Mouse (Mus musculus) midbrain, postnatal 0 days (tissue): ENCODE data around the gene Pithd1. TPM values are rescaled to one million over a fixed set of nuclear protein-coding genes. Genes with fewer than 3 reads are reported as not detected.
A peak's percentile ranks its signal among the peaks of the same experiment; 100 is the strongest.

Experiments
- ATAC-seq: fragments of 200-750 bp; cut with Nextera tagmentation; 2 replicates; pipeline ENCODE4 v1.8.0; 2017; ENCODE audit warnings: moderate number of reproducible peaks, mild to moderate bottlenecking, moderate TSS enrichment, moderate library complexity; ENCODE audit not compliant: low FRiP score
- DNase-seq: peaks from one replicate; pipeline ENCODE4 v3.0.0-alpha.2; 2015; ENCODE audit warnings: low spot score
- H3K27ac ChIP-seq: fragments of 300-500 bp; sonication (generic); 2 replicates; pipeline ENCODE4 v1.5.1; 2014; ENCODE audit warnings: low read depth, mild to moderate bottlenecking, low read length, mixed read lengths
- H3K27me3 ChIP-seq: fragments of 300-500 bp; sonication (generic); 2 replicates; pipeline ENCODE4 v1.6.1; 2014; ENCODE audit warnings: low read length, control low read depth, mixed read lengths; ENCODE audit not compliant: insufficient read depth
- H3K36me3 ChIP-seq: fragments of 300-500 bp; sonication (generic); 2 replicates; pipeline ENCODE4 v1.6.1; 2014; ENCODE audit warnings: low read length, control low read depth, mixed read lengths; ENCODE audit not compliant: insufficient read depth
- H3K4me1 ChIP-seq: fragments of 300-500 bp; sonication (generic); 2 replicates; pipeline ENCODE4 v1.6.1; 2014; ENCODE audit warnings: mild to moderate bottlenecking, control low read depth, antibody characterized with exemption, low read length, mixed read lengths; ENCODE audit not compliant: insufficient read depth
- H3K4me2 ChIP-seq: fragments of 300-500 bp; sonication (generic); 2 replicates; pipeline ENCODE4 v1.6.1; 2014; ENCODE audit warnings: low read depth, mild to moderate bottlenecking, low read length, mixed read lengths; ENCODE audit not compliant: poor library complexity, severe bottlenecking
- H3K4me3 ChIP-seq: fragments of 300-500 bp; sonication (generic); 2 replicates; pipeline ENCODE4 v1.5.1; 2014; ENCODE audit warnings: low read depth, mild to moderate bottlenecking, low read length, moderate library complexity
- H3K9ac ChIP-seq: fragments of 300-500 bp; sonication (generic); replicated peaks from 2 replicates; pipeline ENCODE4 v1.6.1; 2014; ENCODE audit warnings: mild to moderate bottlenecking, low read length, moderate library complexity, mixed read lengths; ENCODE audit not compliant: poor library complexity, severe bottlenecking
- H3K9me3 ChIP-seq: fragments of 300-500 bp; sonication (generic); 2 replicates; pipeline ENCODE4 v1.6.1; 2016; ENCODE audit warnings: low read length, control low read depth
- CTCF ChIP-seq: IDR thresholded peaks from 2 replicates; pipeline ENCODE4 v1.5.1; 2016; ENCODE audit warnings: antibody characterized with exemption, mild to moderate bottlenecking
- WGBS: fragments of 180-500 bp; shearing (Covaris S2); extraction: QIAGEN DNeasy Blood & Tissue Kit; methylation state at CpG from one replicate; pipeline ENCODE4 v1.1.7; 2014; 5-methylcytosine and 5-hydroxymethylcytosine counted together
- polyA plus RNA-seq: library from polyadenylated mRNA; unstranded; fragments of >200 nt; fragmentation: Nextera tagmentation; extraction: Ambion mirVana; gene quantifications from 2 replicates; pipeline ENCODE4 v1.2.1, GENCODE M21; 2015
- total RNA-seq: library from RNA; depleted of rRNA; stranded (reverse); fragments of >200 nt; gene quantifications from 2 replicates; pipeline ENCODE4 v1.2.3, GENCODE M21; 2014

The Pithd1 gene
- total and polyA plus RNA-seq, 2 experiments from 2014 or later = 61.6 to 101 TPM

DNA sequence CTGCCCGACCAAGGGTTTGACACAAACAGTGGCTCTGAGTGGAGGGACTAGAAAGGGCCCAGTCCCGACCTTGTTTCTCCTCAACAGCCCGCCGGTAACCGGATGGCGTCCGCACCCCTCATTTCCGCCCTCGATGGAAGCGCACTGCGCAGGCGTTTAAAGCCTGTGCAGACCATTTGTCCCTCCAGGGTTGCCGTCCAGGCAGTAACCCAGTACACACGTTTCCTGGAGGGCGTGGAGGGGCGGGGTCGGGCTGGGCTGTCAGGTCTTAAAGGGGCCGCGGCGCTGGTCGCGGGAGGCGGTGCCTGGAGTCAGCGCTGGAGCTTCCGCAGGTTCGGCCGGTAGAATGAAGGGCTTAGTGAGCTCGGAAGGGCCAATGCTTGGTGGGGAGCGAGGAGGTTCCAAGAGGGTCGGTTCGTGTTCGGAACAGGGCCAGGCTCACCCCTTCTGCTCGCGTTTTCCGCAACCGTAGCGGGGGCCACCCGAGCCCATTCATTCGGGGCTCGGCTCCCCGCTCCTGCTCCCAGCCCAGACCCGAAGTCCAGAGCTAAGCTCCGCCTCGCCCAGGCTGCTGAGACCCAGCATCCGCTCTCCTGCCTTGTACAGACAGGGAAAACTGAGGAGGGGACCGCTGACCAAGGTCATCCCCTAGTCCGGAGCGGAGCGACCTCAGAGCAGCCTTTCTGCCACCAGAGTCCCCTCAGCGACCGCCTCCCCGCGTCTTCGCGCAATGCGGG is 23.4 kb downstream of the Pithd1 start, which contains the start of gene Gale:
Gale (plus strand) TSS at position 271 of the 737 bp plus-strand sequence.
- ATAC-seq (peak; percentile 92), DNase-seq (peak; percentile 99)
- Histone ChIP-seq H3K4me3 (peak within 1 kb of the TSS; percentile 73), H3K4me2 (peak within 1 kb of the TSS; percentile 83), H3K9ac (peak within 1 kb of the TSS; percentile 66), H3K36me3 (peaks cover 52% of the 10 kb centered on the region), H3K27me3 (no peaks in the 10 kb centered on the region), H3K27ac (peak within 1 kb of the TSS; percentile 95), H3K4me1 (peaks cover 7% of the 10 kb centered on the region; the same call in 1 of the 2 replicates), H3K9me3 (no peaks in the 10 kb centered on the region)
- peak; percentile 10; the same call in 1 of the 2 replicates for TF ChIP-seq CTCF
- under 1% methylated on average over 54 of the region's 56 CpGs for WGBS

DNA sequence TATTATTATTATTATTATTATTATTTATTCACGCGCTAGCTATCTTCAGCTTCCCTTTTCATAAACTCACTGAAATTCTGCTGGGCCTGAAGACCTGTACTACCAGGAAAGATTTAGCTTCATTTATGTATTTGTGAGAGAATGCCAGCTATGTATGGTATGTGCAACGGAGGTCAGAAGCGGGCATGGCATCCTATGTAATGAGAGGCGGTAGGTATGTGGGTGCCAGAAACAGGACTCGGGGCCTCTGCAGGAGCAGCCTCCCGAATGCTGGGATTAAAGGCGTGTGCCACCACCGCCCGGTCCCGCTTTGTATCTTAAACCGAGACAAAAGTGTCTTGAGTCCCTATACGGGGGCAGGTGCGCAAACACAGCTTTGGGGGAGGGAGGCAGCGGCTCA is 24.1 kb downstream of the Pithd1 start:
- DNase-seq (no peak), ATAC-seq (peak; percentile 6; the same call in 1 of the 2 replicates)
- no peak for TF ChIP-seq CTCF
- H3K36me3 ChIP-seq = peaks cover 52% of the 10 kb centered on the region
- H3K4me1 ChIP-seq = peaks cover 7% of the 10 kb centered on the region; the same call in 1 of the 2 replicates
- peak overlapping the region; percentile 83 for H3K4me2 ChIP-seq
- no peaks in the 10 kb centered on the region for H3K9me3 ChIP-seq
- 7% methylated on average over 15 of the region's 15 CpGs for WGBS
- H3K4me3 ChIP-seq = peak overlapping the region; percentile 73
- peak overlapping the region; percentile 95 for H3K27ac ChIP-seq
- peak overlapping the region; percentile 66 for H3K9ac ChIP-seq
- no peaks in the 10 kb centered on the region for H3K27me3 ChIP-seq

- Histone ChIP-seq H3K9me3 (no peaks in the 10 kb centered on the region), H3K4me2 (no peak overlapping the region), H3K27ac (no peak overlapping the region), H3K36me3 (peaks cover 46% of the 10 kb centered on the region), H3K4me1 (peaks cover 7% of the 10 kb centered on the region; the same call in 1 of the 2 replicates), H3K27me3 (no peaks in the 10 kb centered on the region), H3K9ac (no peak overlapping the region), H3K4me3 (no peak overlapping the region)
- no peak for TF ChIP-seq CTCF
- DNase-seq (no peak), ATAC-seq (no peak)
- 89% methylated on average over 7 of the region's 7 CpGs for WGBS
These were observed 24.9 kb downstream of the Pithd1 start for GRCm38 (mm10) chr4:135962198-135962597.

DNA sequence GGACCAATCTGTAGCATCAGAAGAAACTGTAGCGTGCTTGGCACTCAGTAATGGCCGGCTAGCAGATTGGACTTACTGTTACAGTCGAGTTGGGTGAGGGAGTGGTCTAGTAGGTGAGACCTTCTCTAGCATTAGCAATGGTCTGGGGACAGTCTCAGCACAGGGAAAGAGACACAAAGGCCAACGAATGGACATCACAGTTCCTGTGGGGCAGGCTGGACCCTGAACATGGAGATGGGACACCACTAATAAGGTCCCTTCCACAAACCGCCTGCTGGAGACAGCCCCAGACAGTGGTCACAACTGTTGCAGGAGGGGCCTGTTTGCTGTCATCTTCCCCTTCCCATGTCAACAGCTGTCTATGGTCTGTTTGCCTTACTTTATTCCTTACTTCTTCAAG is 25.4 kb downstream of the Pithd1 start:
- Histone ChIP-seq H3K27ac (no peak overlapping the region), H3K4me3 (no peak overlapping the region), H3K36me3 (peaks cover 42% of the 10 kb centered on the region), H3K4me1 (peaks cover 7% of the 10 kb centered on the region; the same call in 1 of the 2 replicates), H3K9ac (no peak overlapping the region), H3K9me3 (no peaks in the 10 kb centered on the region), H3K27me3 (no peaks in the 10 kb centered on the region), H3K4me2 (no peak overlapping the region)
- ATAC-seq = no peak
- DNase-seq = no peak
- 92% methylated on average over 5 of the region's 5 CpGs for WGBS
- TF ChIP-seq CTCF = no peak

DNA sequence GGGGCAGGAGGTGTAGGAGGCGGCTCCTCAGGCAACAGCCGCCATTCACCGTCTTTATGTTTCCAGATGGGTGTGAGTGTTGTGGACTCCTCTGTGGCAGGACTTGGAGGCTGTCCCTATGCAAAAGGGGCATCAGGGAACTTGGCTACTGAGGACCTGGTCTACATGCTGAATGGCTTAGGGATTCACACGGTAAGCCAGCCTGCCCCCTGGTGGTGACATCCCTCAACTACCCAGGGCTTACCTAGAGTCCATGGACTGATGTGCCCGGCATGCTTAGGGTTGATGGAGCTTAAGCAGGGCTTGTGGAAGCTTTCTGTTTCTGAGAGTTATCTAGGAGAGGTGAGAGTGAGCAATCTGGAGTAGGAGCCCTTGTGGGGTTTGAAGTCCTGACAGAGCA is 26.3 kb downstream of the Pithd1 start:
- no peak overlapping the region for H3K27ac ChIP-seq
- no peak overlapping the region for H3K4me3 ChIP-seq
- H3K36me3 ChIP-seq = peaks cover 46% of the 10 kb centered on the region
- peaks cover 7% of the 10 kb centered on the region; the same call in 1 of the 2 replicates for H3K4me1 ChIP-seq
- 28% methylated on average over 5 of the region's 5 CpGs for WGBS
- H3K9ac ChIP-seq = no peak overlapping the region
- DNase-seq (peak; percentile 80), ATAC-seq (no peak)
- TF ChIP-seq CTCF = peak; percentile 84
- H3K9me3 ChIP-seq = no peaks in the 10 kb centered on the region
- H3K27me3 ChIP-seq = no peaks in the 10 kb centered on the region
- no peak overlapping the region for H3K4me2 ChIP-seq

- TF ChIP-seq CTCF = no peak
- Histone ChIP-seq H3K4me2 (no peak overlapping the region), H3K27me3 (no peaks in the 10 kb centered on the region), H3K36me3 (peaks cover 50% of the 10 kb centered on the region), H3K9ac (no peak overlapping the region), H3K27ac (no peak overlapping the region), H3K4me3 (no peak overlapping the region), H3K9me3 (no peaks in the 10 kb centered on the region), H3K4me1 (no peaks in the 10 kb centered on the region)
- WGBS = 64% methylated on average over 8 of the region's 8 CpGs
- DNase-seq (no peak), ATAC-seq (no peak)
These were observed 28.7 kb downstream of the Pithd1 start for GRCm38 (mm10) chr4:135958354-135958753.
